Mouse (Mus musculus): ENCODE measurements at regions not wholly inside any gene's neighbourhood (a gene's known extent, or its start where the extent isn't known, plus 50 kb on each side); places are given as distances from the start of the nearest gene placed in this dataset.

DNA sequence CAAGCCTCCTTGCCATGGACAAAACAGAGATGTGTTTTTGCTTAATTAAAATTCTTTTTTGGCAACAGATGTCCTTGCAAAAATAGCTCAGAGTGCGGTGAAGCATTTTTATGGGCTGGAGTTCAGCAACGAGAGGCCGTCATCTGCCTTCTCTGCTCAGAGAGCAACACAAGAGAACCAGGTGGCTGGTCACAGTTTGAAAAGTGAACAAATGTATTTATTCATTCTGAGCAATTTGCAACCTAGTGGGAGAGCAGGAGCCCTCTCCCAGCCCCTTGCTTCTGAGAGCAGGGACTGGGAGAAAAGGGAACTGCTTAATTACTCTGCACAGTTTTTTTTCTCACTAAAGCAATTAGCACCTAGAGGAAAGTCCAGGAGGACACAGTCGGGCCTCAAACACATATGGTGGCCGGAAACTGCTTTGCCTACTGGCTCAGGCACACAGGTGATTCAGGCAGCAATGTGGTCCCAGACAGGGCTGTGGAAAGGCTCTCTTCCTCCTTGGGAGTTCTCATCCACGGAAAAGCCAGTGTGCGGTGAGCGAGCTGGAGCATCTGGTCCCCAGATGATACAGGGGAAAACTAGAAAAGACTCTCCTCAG, 714.9 kb upstream of the Acvr2a start:
- TF ChIP-seq CTCF (IDR thresholded peaks at IDR 0.05; ENCODE audit: low read depth) (no peak), EP300 (optimal IDR thresholded peaks at IDR 0.05) (no peak)

Measured in stomach, postnatal 0 days (tissue).